Mouse (Mus musculus) heart, postnatal 0 days (tissue): ENCODE results near the gene Piwil4. TPM values are rescaled to one million over a fixed set of nuclear protein-coding genes. Genes with fewer than 3 reads are reported as not detected.

Experiments
- ATAC-seq: fragments of 200-750 bp; cut with Nextera tagmentation; 2 replicates; pipeline ENCODE4 v1.8.0; 2017; ENCODE audit warnings: low read depth, moderate number of reproducible peaks, moderate library complexity; ENCODE audit not compliant: insufficient read depth
- DNase-seq: peaks from one replicate; pipeline ENCODE4 v3.0.0-alpha.2; 2016; ENCODE audit warnings: low spot score
- H3K27ac ChIP-seq: fragments of 300-500 bp; sonication (generic); 2 replicates; pipeline ENCODE4 v1.5.1; 2014; ENCODE audit warnings: low read depth, mild to moderate bottlenecking
- H3K27me3 ChIP-seq: fragments of 300-500 bp; sonication (generic); 2 replicates; pipeline ENCODE4 v1.6.1; 2014; ENCODE audit warnings: low read length, mixed read lengths; ENCODE audit not compliant: control insufficient read depth, insufficient read depth
- H3K36me3 ChIP-seq: fragments of 300-500 bp; sonication (generic); replicated peaks from 2 replicates; pipeline ENCODE4 v1.6.1; 2014; ENCODE audit warnings: low read length, mixed read lengths; ENCODE audit not compliant: control insufficient read depth, insufficient read depth
- H3K4me1 ChIP-seq: fragments of 300-500 bp; sonication (generic); 2 replicates; pipeline ENCODE4 v1.6.1; 2014; ENCODE audit warnings: antibody characterized with exemption; ENCODE audit not compliant: control insufficient read depth, insufficient read depth
- H3K4me2 ChIP-seq: fragments of 300-500 bp; sonication (generic); 2 replicates; pipeline ENCODE4 v1.6.1; 2014; ENCODE audit warnings: low read depth, mild to moderate bottlenecking, low read length, moderate library complexity
- H3K4me3 ChIP-seq: fragments of 300-500 bp; sonication (generic); 2 replicates; pipeline ENCODE4 v1.5.1; 2014; ENCODE audit warnings: low read depth, low read length
- H3K9ac ChIP-seq: fragments of 300-500 bp; sonication (generic); replicated peaks from 2 replicates; pipeline ENCODE4 v1.6.1; 2014; ENCODE audit warnings: low read depth, low read length, mixed read lengths
- H3K9me3 ChIP-seq: fragments of 300-500 bp; sonication (generic); replicated peaks from 2 replicates; pipeline ENCODE4 v1.6.1; 2016; ENCODE audit warnings: low read length; ENCODE audit not compliant: control insufficient read depth
- CTCF ChIP-seq: IDR thresholded peaks from 2 replicates; pipeline ENCODE4 v1.5.1; 2016; ENCODE audit warnings: antibody characterized with exemption, control low read depth, low read depth
- EP300 ChIP-seq: IDR thresholded peaks from 2 replicates; pipeline ENCODE4 v1.6.1; 2016; ENCODE audit warnings: antibody characterized with exemption, low read depth
- WGBS: fragments of 180-500 bp; shearing (Covaris S2); extraction: QIAGEN DNeasy Blood & Tissue Kit; methylation state at CpG from one replicate; pipeline ENCODE4 v1.1.7; 2014; 5-methylcytosine and 5-hydroxymethylcytosine counted together
- polyA plus RNA-seq: library from polyadenylated mRNA; unstranded; fragments of >200 nt; fragmentation: Nextera tagmentation; extraction: Ambion mirVana; gene quantifications from 2 replicates; pipeline ENCODE4 v1.2.1, GENCODE M21; 2015
- total RNA-seq: library from RNA; depleted of rRNA; stranded (reverse); fragments of >200 nt; gene quantifications from 2 replicates; pipeline ENCODE4 v1.2.3, GENCODE M21; 2014; ENCODE audit warnings: low replicate concordance

The Piwil4 gene
- total and polyA plus RNA-seq, 2 experiments from 2014 or later: 0.12 TPM; not detected in 1

- TF ChIP-seq CTCF: no peak
- no peak for TF ChIP-seq EP300
- Histone ChIP-seq H3K9me3 (no peaks in the 10 kb centered on the region), H3K9ac (no peak overlapping the region), H3K27me3 (peaks cover 21% of the 10 kb centered on the region; the same call in 1 of the 2 replicates), H3K27ac (no peak overlapping the region), H3K4me2 (no peak overlapping the region), H3K4me3 (no peak overlapping the region), H3K36me3 (no peaks in the 10 kb centered on the region), H3K4me1 (no peaks in the 10 kb centered on the region)
- 89% methylated on average over 2 of the region's 2 CpGs for WGBS
- DNase-seq: no peak
- ATAC-seq: no peak
Measured at GRCm38 (mm10) chr9:14772074-14772473, 31.5 kb upstream of the Piwil4 start.

DNA sequence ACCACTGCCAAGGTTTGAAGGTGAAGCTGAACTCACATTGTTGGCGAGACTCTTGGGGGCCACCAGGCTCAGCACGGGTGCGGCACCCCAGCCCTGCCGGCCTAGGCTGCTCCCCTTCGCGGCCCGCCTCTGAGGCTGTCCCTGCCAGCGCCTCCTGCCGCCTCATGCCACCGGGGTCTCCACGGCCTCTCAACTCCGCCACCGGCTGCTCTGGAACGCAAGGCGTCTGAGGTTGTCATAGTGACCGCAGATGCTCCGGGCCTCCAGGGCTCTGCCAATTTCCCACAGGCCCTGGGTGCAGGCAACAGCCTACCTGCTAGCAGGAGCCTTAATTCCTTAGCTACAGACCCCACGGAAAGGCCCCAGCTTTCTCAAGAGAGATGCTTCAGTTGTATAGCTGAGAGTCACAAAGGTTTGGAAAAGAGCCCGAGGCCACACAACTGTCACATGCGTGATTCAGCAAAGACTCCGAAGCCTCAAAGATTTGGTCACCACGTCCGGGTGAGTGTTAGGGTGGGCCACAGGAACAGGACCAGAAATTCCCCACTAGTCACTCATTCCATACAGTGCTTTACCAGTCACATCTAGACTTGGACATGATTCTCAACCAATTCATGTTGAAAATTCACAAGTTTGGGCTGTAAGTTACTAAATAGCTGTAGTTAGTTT lies 30.4 kb upstream of the Piwil4 start, which contains the start of gene 1700012B09Rik:
Gene 1700012B09Rik (minus strand): TSS at position 228 of the 669 bp plus-strand sequence.
- DNase-seq (no peak), ATAC-seq (no peak)
- H3K4me3 ChIP-seq: no peak within 1 kb of the TSS
- no peaks in the 10 kb centered on the region for H3K4me1 ChIP-seq
- no peaks in the 10 kb centered on the region for H3K36me3 ChIP-seq
- H3K9me3 ChIP-seq: no peaks in the 10 kb centered on the region
- no peak within 1 kb of the TSS for H3K4me2 ChIP-seq
- 19% methylated on average over 23 of the region's 23 CpGs for WGBS
- TF ChIP-seq EP300: no peak
- TF ChIP-seq CTCF: no peak
- no peak within 1 kb of the TSS for H3K9ac ChIP-seq
- no peak within 1 kb of the TSS for H3K27ac ChIP-seq
- peaks cover 21% of the 10 kb centered on the region; the same call in 1 of the 2 replicates for H3K27me3 ChIP-seq

DNA sequence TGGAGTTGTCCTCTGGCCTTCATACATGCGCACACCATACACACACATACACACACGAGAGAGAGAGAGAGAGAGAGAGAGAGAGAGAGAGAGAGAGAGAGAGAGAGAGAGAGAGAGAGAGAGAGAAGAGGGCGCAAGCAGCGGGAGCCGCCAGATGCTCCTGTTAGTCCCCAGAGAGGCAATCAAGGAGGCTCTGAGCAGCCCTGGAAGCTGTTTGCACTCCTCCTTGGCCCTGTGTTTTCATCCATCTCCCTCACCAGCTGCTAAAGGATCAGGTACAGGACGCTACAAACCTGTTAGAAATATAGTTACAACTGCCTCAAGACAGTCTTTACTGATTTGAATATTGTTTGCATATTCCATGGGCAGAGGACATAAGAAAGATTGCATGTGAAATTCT lies 29.3 kb upstream of the Piwil4 start:
- Histone ChIP-seq H3K36me3 (no peaks in the 10 kb centered on the region), H3K9me3 (no peaks in the 10 kb centered on the region), H3K4me3 (no peak overlapping the region), H3K9ac (no peak overlapping the region), H3K4me1 (no peaks in the 10 kb centered on the region), H3K4me2 (no peak overlapping the region), H3K27ac (no peak overlapping the region), H3K27me3 (peaks cover 21% of the 10 kb centered on the region; the same call in 1 of the 2 replicates)
- no peak for TF ChIP-seq EP300
- no peak for TF ChIP-seq CTCF
- ATAC-seq (no peak), DNase-seq (no peak)
- WGBS: 63% methylated on average over 5 of the region's 6 CpGs

GRCm38 (mm10) chr9:14764765-14765164 lies 24.2 kb upstream of the Piwil4 start:
- no peak overlapping the region for H3K4me2 ChIP-seq
- no peak overlapping the region for H3K4me3 ChIP-seq
- no peak overlapping the region for H3K27ac ChIP-seq
- DNase-seq (no peak), ATAC-seq (no peak)
- no peaks in the 10 kb centered on the region for H3K4me1 ChIP-seq
- WGBS: 22% methylated on average over 7 of the region's 7 CpGs
- H3K36me3 ChIP-seq: no peaks in the 10 kb centered on the region
- H3K9ac ChIP-seq: no peak overlapping the region
- TF ChIP-seq EP300: no peak
- peak; percentile 58 for TF ChIP-seq CTCF
- H3K9me3 ChIP-seq: no peaks in the 10 kb centered on the region
- H3K27me3 ChIP-seq: 0 out of 2 replicates have a peak, but pooled peaks cover 8% of the 10 kb centered on the region

- no peak overlapping the region for H3K4me3 ChIP-seq
- no peaks in the 10 kb centered on the region for H3K9me3 ChIP-seq
- H3K36me3 ChIP-seq: no peaks in the 10 kb centered on the region
- no peak overlapping the region for H3K4me2 ChIP-seq
- DNase-seq (no peak), ATAC-seq (no peak)
- no peak overlapping the region for H3K9ac ChIP-seq
- no peak overlapping the region for H3K27ac ChIP-seq
- TF ChIP-seq CTCF (no peak), EP300 (no peak)
- no peaks in the 10 kb centered on the region for H3K27me3 ChIP-seq
- H3K4me1 ChIP-seq: no peaks in the 10 kb centered on the region
Measured at GRCm38 (mm10) chr9:14759261-14759660, 18.7 kb upstream of the Piwil4 start.

DNA sequence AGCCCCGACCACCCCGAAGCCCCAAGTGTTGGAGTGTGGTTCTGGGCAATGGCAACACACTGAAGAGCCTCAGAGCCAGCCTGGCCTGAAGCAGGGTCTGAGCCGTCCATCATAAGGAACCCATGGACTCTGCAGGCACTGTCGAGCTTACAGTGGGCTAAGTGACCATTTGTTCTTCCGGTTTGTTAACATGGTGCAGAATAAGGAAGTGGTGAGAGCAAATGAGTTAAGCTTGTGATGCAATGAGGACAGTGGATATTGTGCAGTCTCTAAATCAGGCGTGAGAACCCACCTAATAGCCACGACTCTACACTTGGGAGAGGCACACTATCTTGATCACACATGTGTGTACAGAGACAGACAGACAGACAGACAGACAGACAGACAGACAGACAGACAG lies 18.1 kb upstream of the Piwil4 start:
- H3K4me3 ChIP-seq: no peak overlapping the region
- DNase-seq: no peak
- 49% methylated on average over 7 of the region's 7 CpGs for WGBS

More for the DNA sequence above, 18.1 kb upstream of the Piwil4 start:
- H3K9ac ChIP-seq: no peak overlapping the region
- no peaks in the 10 kb centered on the region for H3K36me3 ChIP-seq
- H3K27ac ChIP-seq: no peak overlapping the region
- TF ChIP-seq EP300 (no peak), CTCF (no peak)
- no peak for ATAC-seq
- H3K4me1 ChIP-seq: no peaks in the 10 kb centered on the region
- H3K27me3 ChIP-seq: no peaks in the 10 kb centered on the region
- no peaks in the 10 kb centered on the region for H3K9me3 ChIP-seq
- H3K4me2 ChIP-seq: no peak overlapping the region
